Mouse (Mus musculus): Measurements from ENCODE around the gene Trim43c.
A peak's percentile ranks its signal among the peaks of the same experiment; 100 is the strongest.
"Not testable (repeated sequence)": the region's sequence is repeated elsewhere in the genome, so short reads cannot be mapped to it uniquely, and the experiment has no call there.

The Trim43c gene

DNA sequence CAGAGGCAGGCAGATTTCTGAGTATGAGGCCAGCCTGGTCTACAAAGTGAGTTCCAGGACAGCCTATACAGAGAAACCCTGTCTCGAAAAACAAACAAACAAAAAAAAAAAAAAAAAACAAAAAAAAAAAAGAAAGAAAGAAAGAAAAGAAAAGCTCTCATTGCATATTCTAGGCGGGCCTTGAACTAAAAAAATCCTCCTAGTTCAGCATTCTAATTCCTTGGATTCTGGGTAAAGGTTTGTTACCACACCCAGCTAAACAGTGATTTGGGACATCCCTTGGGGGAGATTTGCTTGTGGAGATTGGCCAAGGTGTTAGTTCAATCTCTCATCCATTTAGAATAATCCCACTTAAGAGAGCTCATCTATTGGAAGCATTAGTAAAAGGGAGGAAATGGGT lies at the start of gene Trim43c:
TSS of gene Trim43c (plus strand) at position 301 of the 400 bp plus-strand sequence.
- DNase-seq (ENCODE audit: low spot score): not testable (repeated sequence)

DNA sequence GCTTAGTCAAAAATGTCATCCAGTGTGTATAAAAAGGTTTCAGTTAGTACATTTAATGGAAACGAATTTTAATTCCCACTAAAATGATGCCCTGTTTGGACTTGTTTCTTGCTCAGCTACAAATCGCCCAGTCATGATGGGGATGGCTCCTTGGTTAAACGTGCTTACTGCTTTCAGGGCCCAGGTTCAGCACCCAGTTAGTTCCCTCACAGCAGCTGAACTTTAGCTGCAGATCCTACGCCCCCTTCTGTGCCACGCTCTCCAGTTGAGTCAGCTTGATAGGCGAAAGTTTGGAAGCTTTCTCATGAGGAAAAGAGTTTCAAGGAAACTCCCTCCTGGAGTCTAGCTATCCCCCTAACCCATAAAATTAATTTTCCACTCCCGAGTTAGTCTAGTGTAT lies 14.1 kb downstream of the Trim43c start:
- DNase-seq (ENCODE audit: low spot score): not testable (repeated sequence)

DNA sequence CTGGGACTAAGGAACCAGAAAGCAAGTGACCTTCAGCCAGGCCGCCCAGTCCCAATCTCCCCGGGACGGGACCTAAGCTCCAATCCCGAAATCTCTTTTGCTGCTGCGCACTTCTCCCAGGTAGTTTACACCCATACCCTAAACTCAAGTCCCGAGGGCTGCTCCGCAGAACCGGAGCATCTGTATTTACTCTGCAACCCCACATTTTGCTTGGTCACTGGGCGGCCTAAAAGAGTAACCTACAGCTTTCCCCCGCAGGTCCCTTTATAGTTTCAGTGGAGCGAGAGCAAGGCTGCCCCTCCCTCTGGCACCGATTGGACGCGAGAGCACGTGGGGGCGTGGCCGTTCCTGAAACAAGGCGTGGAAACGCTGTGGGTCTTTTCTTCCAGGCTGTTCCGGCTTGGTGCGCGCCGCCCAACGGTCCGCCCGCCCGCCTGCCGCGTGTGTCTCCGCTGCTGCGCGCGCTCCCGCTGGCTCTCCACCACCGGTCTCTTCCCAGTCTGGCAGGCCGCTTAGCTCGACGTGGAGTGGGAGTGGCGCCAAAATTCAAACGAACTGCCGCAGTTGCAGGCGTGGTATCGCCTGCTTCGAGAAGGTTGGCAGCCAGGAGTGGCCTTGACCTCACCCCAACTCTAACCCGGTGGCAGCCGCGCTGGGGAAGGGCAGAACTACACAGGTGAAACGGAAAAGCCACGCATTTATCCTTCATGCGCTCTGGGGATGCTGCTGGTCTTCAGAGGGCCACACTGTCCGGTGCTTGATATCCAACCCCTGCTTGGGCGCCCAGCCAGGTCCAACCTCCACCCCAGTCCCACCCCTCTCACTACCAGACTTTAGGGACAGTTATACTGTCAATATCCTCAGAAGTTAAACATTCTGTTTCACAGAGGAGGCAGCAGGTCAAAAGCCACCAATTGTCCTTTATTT lies 19.9 kb downstream of the Trim43c start:
- DNase-seq (ENCODE audit: low spot score): peak; percentile 43

Data from T-cell, adult 2 months (primary cell).